Mouse (Mus musculus) embryonic facial prominence, embryonic 13.5 days (tissue): ENCODE results near the gene Mif4gd. TPM values are rescaled to one million over a fixed set of nuclear protein-coding genes. Genes with fewer than 3 reads are reported as not detected.
A peak's percentile ranks its signal among the peaks of the same experiment; 100 is the strongest.

Experiments
- ATAC-seq: fragments of 200-750 bp; cut with Nextera tagmentation; 2 replicates; pipeline ENCODE4 v1.8.0; 2017; ENCODE audit warnings: low read depth; ENCODE audit not compliant: insufficient number of reproducible peaks, insufficient read depth, low FRiP score, low TSS enrichment
- H3K27ac ChIP-seq: fragments of 300-500 bp; sonication (generic); 2 replicates; pipeline ENCODE4 v1.5.1; 2015; ENCODE audit warnings: moderate library complexity, mild to moderate bottlenecking, inconsistent platforms
- H3K27me3 ChIP-seq: fragments of 300-500 bp; sonication (generic); 2 replicates; pipeline ENCODE4 v1.6.1; 2015; ENCODE audit warnings: mild to moderate bottlenecking, inconsistent platforms
- H3K36me3 ChIP-seq: fragments of 300-500 bp; sonication (generic); 2 replicates; pipeline ENCODE4 v1.6.1; 2015; ENCODE audit warnings: mild to moderate bottlenecking, inconsistent platforms
- H3K4me1 ChIP-seq: fragments of 300-500 bp; sonication (generic); 2 replicates; pipeline ENCODE4 v1.6.1; 2015; ENCODE audit warnings: inconsistent platforms
- H3K4me2 ChIP-seq: fragments of 300-500 bp; sonication (generic); 2 replicates; pipeline ENCODE4 v1.6.1; 2015; ENCODE audit warnings: moderate library complexity, mild to moderate bottlenecking, inconsistent platforms
- H3K4me3 ChIP-seq: fragments of 300-500 bp; sonication (generic); 2 replicates; pipeline ENCODE4 v1.5.1; 2015; ENCODE audit warnings: mild to moderate bottlenecking, inconsistent platforms
- H3K9ac ChIP-seq: fragments of 300-500 bp; sonication (generic); 2 replicates; pipeline ENCODE4 v1.6.1; 2015; ENCODE audit warnings: mild to moderate bottlenecking, inconsistent platforms
- H3K9me3 ChIP-seq: fragments of 300-500 bp; sonication (generic); 2 replicates; pipeline ENCODE4 v1.6.1; 2016; ENCODE audit warnings: inconsistent platforms
- WGBS: fragments of 180-500 bp; shearing (Covaris S2); methylation state at CpG from one replicate; pipeline ENCODE4 v1.1.7; 2015; ENCODE audit warnings: mixed read lengths; 5-methylcytosine and 5-hydroxymethylcytosine counted together
- polyA plus RNA-seq: library from polyadenylated mRNA; unstranded; fragments of >200 nt; fragmentation: Nextera tagmentation; extraction: Ambion mirVana; gene quantifications from 2 replicates; pipeline ENCODE4 v1.2.1, GENCODE M21; 2015

Gene Mif4gd
- polyA plus RNA-seq, 1 experiment from 2014 or later = 20.2 TPM

GRCm38 (mm10) chr11:115595209-115595608, 17.6 kb downstream of the Mif4gd start:
- ATAC-seq = no peak
- no peaks in the 10 kb centered on the region for H3K4me1 ChIP-seq

DNA sequence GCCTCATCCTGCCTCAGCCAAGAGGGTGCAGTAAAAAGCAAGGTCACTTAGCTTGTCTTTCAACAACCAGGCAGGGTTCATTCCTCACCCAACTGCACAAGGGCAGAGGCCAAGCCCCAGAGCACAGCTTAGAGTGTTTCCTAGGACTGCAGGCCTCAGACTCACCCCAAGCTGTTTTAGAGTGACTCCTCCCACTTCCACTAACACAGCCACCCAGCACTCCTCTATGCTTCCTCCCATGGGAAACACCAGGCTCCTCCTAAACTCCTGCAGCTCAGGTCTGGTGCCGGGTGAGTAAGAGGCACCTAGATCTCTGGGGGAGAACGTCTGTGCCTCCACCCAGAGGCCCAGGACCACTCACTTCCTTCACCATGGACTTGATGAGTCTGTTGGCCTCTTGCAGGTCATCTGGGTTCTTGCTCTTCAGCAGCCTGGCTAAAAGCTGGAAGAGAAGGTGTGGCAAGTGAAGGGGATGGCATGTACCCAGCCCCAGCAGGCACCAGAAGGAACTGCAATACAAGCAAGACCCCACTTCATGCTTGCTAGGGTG, 22.2 kb downstream of the Mif4gd start:
- no peaks in the 10 kb centered on the region for H3K4me1 ChIP-seq
- H3K9ac ChIP-seq = no peak overlapping the region
- H3K4me3 ChIP-seq = no peak overlapping the region
- ATAC-seq = no peak
- no peaks in the 10 kb centered on the region for H3K27me3 ChIP-seq
- H3K36me3 ChIP-seq = peaks cover 95% of the 10 kb centered on the region
- H3K27ac ChIP-seq = no peak overlapping the region
- WGBS = 91% methylated on average over 2 of the region's 2 CpGs
- H3K9me3 ChIP-seq = no peaks in the 10 kb centered on the region
- H3K4me2 ChIP-seq = no peak overlapping the region

More at GRCm38 (mm10) chr11:115595209-115595608, 17.6 kb downstream of the Mif4gd start:
- H3K36me3 ChIP-seq = peaks cover 91% of the 10 kb centered on the region
- H3K27me3 ChIP-seq = no peaks in the 10 kb centered on the region
- no peak overlapping the region for H3K4me2 ChIP-seq
- no peak overlapping the region for H3K27ac ChIP-seq
- no peak overlapping the region for H3K9ac ChIP-seq
- no peak overlapping the region for H3K4me3 ChIP-seq
- WGBS = 94% methylated on average over 3 of the region's 3 CpGs
- H3K9me3 ChIP-seq = no peaks in the 10 kb centered on the region

GRCm38 (mm10) chr11:115587984-115588383, 24.8 kb downstream of the Mif4gd start:
- Histone ChIP-seq H3K36me3 (peaks cover 96% of the 10 kb centered on the region), H3K9me3 (no peaks in the 10 kb centered on the region), H3K4me3 (no peak overlapping the region), H3K27me3 (no peaks in the 10 kb centered on the region), H3K27ac (no peak overlapping the region), H3K4me2 (no peak overlapping the region), H3K4me1 (no peaks in the 10 kb centered on the region), H3K9ac (no peak overlapping the region)
- 84% methylated on average over 9 of the region's 9 CpGs for WGBS
- ATAC-seq = no peak

DNA sequence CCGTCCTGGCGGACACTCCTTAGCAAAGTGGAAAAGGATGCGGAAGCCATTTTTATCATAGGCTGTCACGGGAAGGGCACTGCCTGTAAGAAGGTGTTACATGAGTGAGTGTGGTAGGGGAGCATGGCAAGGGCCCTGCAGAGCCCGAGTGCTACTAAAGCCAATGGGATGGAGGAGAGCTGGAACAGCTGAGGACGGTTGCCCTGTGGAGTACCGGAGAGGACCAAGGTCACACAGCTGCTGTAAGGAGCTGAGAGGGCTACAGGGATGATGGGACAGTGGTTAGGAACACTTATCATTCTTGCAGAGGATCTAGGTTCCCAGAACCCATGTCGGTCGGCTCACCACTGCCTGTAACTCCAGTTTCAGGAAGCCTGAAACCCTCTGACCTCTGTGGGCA, 26.4 kb downstream of the Mif4gd start:
- Histone ChIP-seq H3K36me3 (peaks cover 96% of the 10 kb centered on the region), H3K9ac (no peak overlapping the region), H3K4me3 (no peak overlapping the region), H3K9me3 (no peaks in the 10 kb centered on the region), H3K4me2 (no peak overlapping the region), H3K27ac (no peak overlapping the region), H3K27me3 (no peaks in the 10 kb centered on the region), H3K4me1 (no peaks in the 10 kb centered on the region)
- WGBS = 88% methylated on average over 9 of the region's 9 CpGs
- no peak for ATAC-seq

- Histone ChIP-seq H3K4me2 (no peak overlapping the region), H3K36me3 (peaks cover 96% of the 10 kb centered on the region), H3K4me3 (no peak overlapping the region), H3K27ac (no peak overlapping the region), H3K27me3 (no peaks in the 10 kb centered on the region), H3K9me3 (no peaks in the 10 kb centered on the region), H3K4me1 (no peaks in the 10 kb centered on the region), H3K9ac (no peak overlapping the region)
- ATAC-seq = no peak
- 89% methylated on average over 7 of the region's 7 CpGs for WGBS
These were observed 27.1 kb downstream of the Mif4gd start for GRCm38 (mm10) chr11:115585573-115586100.

- H3K9me3 ChIP-seq = no peaks in the 10 kb centered on the region
These were observed 28.2 kb downstream of the Mif4gd start for GRCm38 (mm10) chr11:115584376-115585073.

GRCm38 (mm10) chr11:115582913-115583606, 29.7 kb downstream of the Mif4gd start:
- no peaks in the 10 kb centered on the region for H3K4me1 ChIP-seq
- H3K27ac ChIP-seq = no peak overlapping the region
- H3K27me3 ChIP-seq = no peaks in the 10 kb centered on the region
- H3K9ac ChIP-seq = no peak overlapping the region
- H3K4me2 ChIP-seq = no peak overlapping the region
- ATAC-seq = no peak
- no peak overlapping the region for H3K4me3 ChIP-seq
- peaks cover 96% of the 10 kb centered on the region for H3K36me3 ChIP-seq
- 76% methylated on average over 10 of the region's 10 CpGs for WGBS
- H3K9me3 ChIP-seq = no peaks in the 10 kb centered on the region

More at GRCm38 (mm10) chr11:115584376-115585073, 28.2 kb downstream of the Mif4gd start:
- H3K4me2 ChIP-seq = no peak overlapping the region
- no peak for ATAC-seq
- 86% methylated on average over 10 of the region's 10 CpGs for WGBS
- no peak overlapping the region for H3K4me3 ChIP-seq
- H3K27me3 ChIP-seq = no peaks in the 10 kb centered on the region
- H3K27ac ChIP-seq = no peak overlapping the region
- no peak overlapping the region for H3K9ac ChIP-seq
- H3K4me1 ChIP-seq = no peaks in the 10 kb centered on the region
- peaks cover 93% of the 10 kb centered on the region for H3K36me3 ChIP-seq

DNA sequence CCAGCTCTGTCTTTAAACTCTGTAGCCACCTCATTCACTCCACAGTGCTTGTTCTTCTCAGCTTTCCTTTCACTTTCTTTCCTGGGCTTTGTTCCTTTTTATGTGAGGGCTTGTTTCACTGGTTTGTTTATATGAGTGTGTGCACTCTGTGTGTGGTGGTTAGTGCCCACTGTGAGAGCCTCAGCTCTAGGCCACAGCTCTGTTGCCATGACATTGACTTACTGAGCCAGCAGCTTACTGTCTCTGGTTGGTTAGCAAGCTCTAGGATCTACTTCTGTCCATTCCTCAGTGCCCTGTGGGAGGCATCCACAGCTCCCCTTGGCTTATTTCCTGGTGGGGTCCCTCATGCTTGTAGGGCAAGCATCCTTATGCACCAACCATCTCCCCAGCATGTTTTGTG, 33.7 kb downstream of the Mif4gd start:
- H3K9ac ChIP-seq = no peak overlapping the region
- no peaks in the 10 kb centered on the region for H3K4me1 ChIP-seq
- H3K27ac ChIP-seq = no peak overlapping the region
- ATAC-seq = no peak
- H3K4me2 ChIP-seq = no peak overlapping the region
- no peaks in the 10 kb centered on the region for H3K9me3 ChIP-seq
- H3K4me3 ChIP-seq = no peak overlapping the region
- peaks cover 72% of the 10 kb centered on the region for H3K36me3 ChIP-seq
- H3K27me3 ChIP-seq = no peaks in the 10 kb centered on the region

DNA sequence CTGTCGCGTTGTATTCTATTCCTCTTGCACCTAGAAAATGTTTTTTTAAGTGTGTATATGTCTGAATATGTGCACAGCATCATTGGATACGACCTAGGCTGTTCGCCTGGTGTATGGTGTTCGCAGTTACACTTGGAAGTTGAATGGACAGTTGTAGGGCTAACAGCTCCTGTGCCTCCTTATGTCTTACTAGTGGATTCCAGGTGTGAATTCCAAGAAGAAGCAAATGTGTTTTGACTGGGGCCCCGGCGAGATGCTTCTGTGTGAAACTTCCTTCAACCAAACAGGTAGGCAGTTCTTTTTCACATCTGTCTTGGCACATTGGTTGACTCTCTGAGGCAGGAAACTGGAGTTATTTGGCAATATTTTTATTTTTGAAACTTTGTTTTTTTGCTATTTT, 47.8 kb downstream of the Mif4gd start:
- 17% methylated on average over 7 of the region's 7 CpGs for WGBS
- no peak overlapping the region for H3K27ac ChIP-seq
- ATAC-seq = no peak

GRCm38 (mm10) chr11:115564064-115564809, 48.5 kb downstream of the Mif4gd start, which contains the start of gene Nup85:
TSS of gene Nup85 (plus strand) at chr11:115564434.
- Histone ChIP-seq H3K36me3 (peaks cover 33% of the 10 kb centered on the region), H3K9me3 (no peaks in the 10 kb centered on the region), H3K9ac (peak within 1 kb of the TSS; percentile 88), H3K4me2 (peak within 1 kb of the TSS; percentile 85), H3K4me1 (peaks cover 15% of the 10 kb centered on the region), H3K27me3 (no peaks in the 10 kb centered on the region), H3K27ac (peak within 1 kb of the TSS; percentile 87), H3K4me3 (peak within 1 kb of the TSS; percentile 88)
- WGBS = under 1% methylated on average over 42 of the region's 42 CpGs
- ATAC-seq = peak; percentile 83

More for the DNA sequence above, 47.8 kb downstream of the Mif4gd start:
- H3K27me3 ChIP-seq = no peaks in the 10 kb centered on the region
- peaks cover 40% of the 10 kb centered on the region for H3K36me3 ChIP-seq
- peak overlapping the region; percentile 88 for H3K4me3 ChIP-seq
- peak overlapping the region; percentile 88 for H3K9ac ChIP-seq
- peaks cover 15% of the 10 kb centered on the region for H3K4me1 ChIP-seq
- H3K9me3 ChIP-seq = no peaks in the 10 kb centered on the region
- peak overlapping the region; percentile 85 for H3K4me2 ChIP-seq

- peak overlapping the region; percentile 88 for H3K9ac ChIP-seq
- peak overlapping the region; percentile 88 for H3K4me3 ChIP-seq
- ATAC-seq = no peak
- peaks cover 24% of the 10 kb centered on the region for H3K36me3 ChIP-seq
- peak overlapping the region; percentile 87 for H3K27ac ChIP-seq
- peaks cover 15% of the 10 kb centered on the region for H3K4me1 ChIP-seq
- no peaks in the 10 kb centered on the region for H3K27me3 ChIP-seq
- H3K4me2 ChIP-seq = peak overlapping the region; percentile 85
- no peaks in the 10 kb centered on the region for H3K9me3 ChIP-seq
- WGBS = 39% methylated on average over 4 of the region's 4 CpGs
These were observed 49.4 kb downstream of the Mif4gd start for GRCm38 (mm10) chr11:115563406-115563805.
